Mouse (Mus musculus) Patski (cell line): ENCODE measurements at regions not wholly inside any gene's neighbourhood (a gene's known extent, or its start where the extent isn't known, plus 50 kb on each side); places are given as distances from the start of the nearest gene placed in this dataset.
A peak's percentile ranks its signal among the peaks of the same experiment; 100 is the strongest.

Experiments used
- ATAC-seq: fragments of 100-300 bp; one replicate; pipeline ENCODE4 v1.8.0; 2021
- CTCF ChIA-PET: fragments of 350-600 bp; sonication (Branson Sonifier 250); formaldehyde crosslinking; loops from one replicate; lab custom pipeline; 2022; ENCODE audit warnings: inconsistent platforms; lab: Charles Lee
- POLR2A ChIA-PET: fragments of 350-600 bp; sonication (Branson Sonifier 250); formaldehyde crosslinking; loops from one replicate; lab custom pipeline; 2022; ENCODE audit warnings: antibody characterized with exemption, inconsistent platforms; lab: Charles Lee
- DNase-seq: peaks from one replicate; pipeline ENCODE4 v3.0.0-alpha.2; 2011; ENCODE audit warnings: low read depth, low spot score
- H3K27me3 ChIP-seq: fragments of 371-371 bp; one replicate; pipeline ENCODE4 v1.5.1; 2021
- CTCF ChIP-seq: fragments of 100-300 bp; IDR thresholded peaks from one replicate; pipeline ENCODE4 v1.5.1; 2021
- in situ Hi-C: fragments of 300-500 bp; cut with MboI; formaldehyde crosslinking; loops from 3 replicates; pipeline ENCODE4 v1.11.1; 2018; ENCODE audit warnings: low pct_unique_long_range_greater_than_20kb, mixed read lengths

- ChIA-PET POLR2A (interaction anchor here (0.6 kb wide), 1 partner anchor 255 kb away, joined by 4 read pairs; no protein-coding TSS in a partner anchor), CTCF (interaction anchor here (1.2 to 1.6 kb wide), 2 partner anchors 13 to 230 kb away, joined by 3 to 4 read pairs; no protein-coding TSS in a partner anchor)
- in situ Hi-C loops: loop anchor here (10.0 kb wide), 3 partner anchors 258 to 318 kb away; partner anchors contain the start of gene Edrf1
- no peak for DNase-seq
- no peak for ATAC-seq
- no peak for TF ChIP-seq CTCF
- no peaks in the 10 kb centered on the region for H3K27me3 ChIP-seq
These were observed 192.7 kb upstream of the Ctbp2 start for GRCm38 (mm10) chr7:133316701-133317475.

- DNase-seq (no peak), ATAC-seq (no peak)
- TF ChIP-seq CTCF: no peak
- no peaks in the 10 kb centered on the region for H3K27me3 ChIP-seq
- ChIA-PET CTCF (no interaction called here), POLR2A (no interaction called here)
- in situ Hi-C loops: loop anchor here (10.0 kb wide), 3 partner anchors 259 to 319 kb away; partner anchors contain the start of gene Edrf1
These were observed 191.3 kb upstream of the Ctbp2 start for GRCm38 (mm10) chr7:133315197-133316029.

DNA sequence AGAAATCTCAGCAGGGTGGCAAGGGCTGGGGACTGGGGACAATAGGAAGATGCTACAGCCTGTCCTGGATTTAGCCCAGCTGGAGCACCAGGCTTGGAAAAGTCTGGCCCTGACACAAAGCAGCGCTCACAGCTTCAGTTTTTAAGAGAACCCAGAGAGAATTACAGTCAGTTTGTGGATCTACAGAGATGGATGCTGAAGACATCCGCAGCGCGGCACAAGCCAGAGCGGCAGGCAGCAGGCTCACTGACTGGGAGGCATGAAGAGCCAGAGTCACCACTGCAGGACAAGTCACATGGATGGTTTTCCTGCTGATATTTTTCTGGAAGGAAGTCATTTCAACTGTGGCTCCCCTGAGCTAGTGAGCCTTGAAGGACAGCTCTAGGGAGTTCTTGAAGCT is 189.0 kb upstream of the Ctbp2 start:
- no peak for TF ChIP-seq CTCF
- ChIA-PET CTCF (no interaction called here), POLR2A (no interaction called here)
- H3K27me3 ChIP-seq: no peaks in the 10 kb centered on the region
- in situ Hi-C loops: loop anchor here (10.0 kb wide), 3 partner anchors 262 to 322 kb away; partner anchors contain the start of gene Edrf1
- DNase-seq: no peak
- no peak for ATAC-seq

GRCm38 (mm10) chr7:133311116-133311801 is 187.1 kb upstream of the Ctbp2 start:
- peak; percentile 32 for TF ChIP-seq CTCF
- no peak for DNase-seq
- in situ Hi-C loops: loop anchor here (10.0 kb wide), 3 partner anchors 264 to 324 kb away; partner anchors contain the start of gene Edrf1
- POLR2A ChIA-PET: no interaction called here
- H3K27me3 ChIP-seq: no peaks in the 10 kb centered on the region
- CTCF ChIA-PET: interaction anchor here (0.9 to 1.6 kb wide), 4 partner anchors 12 to 326 kb away, joined by 3 to 8 read pairs (median 4); partner anchors contain the start of gene Edrf1
- ATAC-seq: peak; percentile 54

- POLR2A ChIA-PET: no interaction called here
- CTCF ChIA-PET: no interaction called here
- ATAC-seq: no peak
- no peak for DNase-seq
- in situ Hi-C loops: no loop called here
- no peaks in the 10 kb centered on the region for H3K27me3 ChIP-seq
- no peak for TF ChIP-seq CTCF
These were observed 180.3 kb upstream of the Ctbp2 start for GRCm38 (mm10) chr7:133304461-133304860.

DNA sequence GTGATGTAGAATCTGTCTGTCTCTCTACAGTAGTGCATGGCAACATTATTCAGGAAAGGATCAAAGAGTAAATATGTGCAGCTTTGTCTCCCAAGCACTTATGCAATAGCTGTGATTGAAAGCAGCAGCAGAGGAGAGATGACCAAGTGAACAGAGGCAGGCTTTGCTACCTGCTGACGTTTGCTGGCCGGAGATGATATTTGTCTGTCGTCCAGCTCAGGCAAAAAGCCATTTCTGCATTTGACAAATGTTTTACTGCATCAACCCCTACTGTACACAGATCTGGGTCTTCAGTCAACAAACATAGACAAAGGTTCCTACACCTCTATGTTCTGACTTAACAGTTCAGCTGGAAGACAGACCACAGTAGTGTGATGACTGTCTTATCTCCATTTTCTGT is 166.3 kb upstream of the Ctbp2 start:
- no peak for ATAC-seq
- DNase-seq: no peak
- TF ChIP-seq CTCF: no peak
- POLR2A ChIA-PET: interaction anchor here (0.6 to 0.9 kb wide), 2 partner anchors 152 to 187 kb away, joined by 3 read pairs; no protein-coding TSS in a partner anchor
- no peaks in the 10 kb centered on the region for H3K27me3 ChIP-seq
- CTCF ChIA-PET: interaction anchor here (1.2 kb wide), 1 partner anchor 12 kb away, joined by 4 read pairs; no protein-coding TSS in a partner anchor
- in situ Hi-C loops: no loop called here

DNA sequence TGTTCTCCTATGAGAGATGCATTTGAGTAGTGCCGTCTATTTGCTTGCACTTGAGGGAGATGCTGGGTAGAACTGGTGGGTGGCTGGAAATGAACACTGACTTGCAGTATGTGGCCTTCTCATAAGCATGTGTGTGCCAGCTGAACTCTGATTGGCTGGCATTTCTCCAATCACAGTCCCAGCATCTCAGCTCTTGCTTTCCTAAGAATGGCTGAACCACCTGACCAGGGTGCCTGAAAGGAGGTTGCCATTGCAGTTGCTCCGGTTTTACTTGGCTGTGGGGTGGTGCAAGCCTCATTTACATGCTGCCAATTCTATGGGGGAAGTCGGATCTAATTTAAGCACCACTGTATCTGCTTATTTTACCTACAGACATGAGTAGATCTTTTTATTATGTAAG is 164.1 kb upstream of the Ctbp2 start:
- no peaks in the 10 kb centered on the region for H3K27me3 ChIP-seq
- ChIA-PET CTCF (no interaction called here), POLR2A (no interaction called here)
- in situ Hi-C loops: no loop called here
- DNase-seq (no peak), ATAC-seq (no peak)
- no peak for TF ChIP-seq CTCF

DNA sequence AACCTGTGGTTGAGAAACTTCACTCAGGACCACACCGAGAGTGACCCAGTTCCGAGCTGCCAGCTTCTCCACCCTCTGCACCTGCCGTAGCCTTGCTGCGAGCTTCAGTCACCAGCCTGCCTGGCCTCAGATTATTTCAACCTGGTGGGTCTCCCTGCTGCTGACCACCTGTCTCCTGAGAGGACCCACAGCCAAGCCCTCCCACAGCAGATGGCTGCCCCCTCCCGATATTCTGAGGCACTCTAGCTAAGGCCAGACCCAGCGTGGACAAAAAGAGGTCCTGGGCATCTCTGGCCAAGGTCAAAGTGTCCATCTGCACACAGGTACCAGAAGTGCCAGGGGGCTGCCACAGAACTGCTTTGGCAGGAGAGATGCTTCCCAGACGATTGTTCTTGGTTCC is 162.7 kb upstream of the Ctbp2 start:
- DNase-seq (no peak), ATAC-seq (no peak)
- POLR2A ChIA-PET: no interaction called here

GRCm38 (mm10) chr7:133286216-133286615 is 162.1 kb upstream of the Ctbp2 start:
- in situ Hi-C loops: no loop called here
- ChIA-PET CTCF (interaction anchor here (0.8 kb wide), 1 partner anchor 8 kb away, joined by 3 read pairs; no protein-coding TSS in a partner anchor), POLR2A (interaction anchor here (0.6 kb wide), 1 partner anchor 156 kb away, joined by 3 read pairs; no protein-coding TSS in a partner anchor)
- ATAC-seq: no peak
- no peak for TF ChIP-seq CTCF
- no peaks in the 10 kb centered on the region for H3K27me3 ChIP-seq
- no peak for DNase-seq

More for the DNA sequence above, 162.7 kb upstream of the Ctbp2 start:
- CTCF ChIA-PET: interaction anchor here (0.8 kb wide), 1 partner anchor 9 kb away, joined by 3 read pairs; no protein-coding TSS in a partner anchor
- in situ Hi-C loops: no loop called here
- H3K27me3 ChIP-seq: no peaks in the 10 kb centered on the region
- no peak for TF ChIP-seq CTCF

GRCm38 (mm10) chr7:133262161-133262560 is 138.0 kb upstream of the Ctbp2 start:
- ChIA-PET CTCF (no interaction called here), POLR2A (no interaction called here)
- H3K27me3 ChIP-seq: no peaks in the 10 kb centered on the region
- no peak for ATAC-seq
- no peak for DNase-seq
- TF ChIP-seq CTCF: no peak
- in situ Hi-C loops: no loop called here
